Mouse (Mus musculus) lung, postnatal 0 days (tissue): ENCODE measurements around the gene Tnfaip1.

Experiments used
- CTCF ChIP-seq: IDR thresholded peaks from 2 replicates; pipeline ENCODE4 v1.5.1; 2016; ENCODE audit warnings: antibody characterized with exemption, mild to moderate bottlenecking
- EP300 ChIP-seq: IDR thresholded peaks from 2 replicates; pipeline ENCODE4 v1.6.1; 2016; ENCODE audit warnings: antibody characterized with exemption, mild to moderate bottlenecking, control low read depth

- no peak for TF ChIP-seq CTCF
- TF ChIP-seq EP300: no peak
Observed at GRCm38 (mm10) chr11:78497544-78498522, 38.3 kb downstream of the Tnfaip1 start, which contains the start of gene Sarm1.
